Mouse (Mus musculus) thymus, postnatal 14 days (tissue): ENCODE data around the gene Rfc4.
"Not testable (repeated sequence)": the region's sequence is repeated elsewhere in the genome, so short reads cannot be mapped to it uniquely, and the experiment has no call there.

Source experiments
- DNase-seq: peaks from one replicate; pipeline ENCODE4 v3.0.0; 2021

The Rfc4 gene

DNA sequence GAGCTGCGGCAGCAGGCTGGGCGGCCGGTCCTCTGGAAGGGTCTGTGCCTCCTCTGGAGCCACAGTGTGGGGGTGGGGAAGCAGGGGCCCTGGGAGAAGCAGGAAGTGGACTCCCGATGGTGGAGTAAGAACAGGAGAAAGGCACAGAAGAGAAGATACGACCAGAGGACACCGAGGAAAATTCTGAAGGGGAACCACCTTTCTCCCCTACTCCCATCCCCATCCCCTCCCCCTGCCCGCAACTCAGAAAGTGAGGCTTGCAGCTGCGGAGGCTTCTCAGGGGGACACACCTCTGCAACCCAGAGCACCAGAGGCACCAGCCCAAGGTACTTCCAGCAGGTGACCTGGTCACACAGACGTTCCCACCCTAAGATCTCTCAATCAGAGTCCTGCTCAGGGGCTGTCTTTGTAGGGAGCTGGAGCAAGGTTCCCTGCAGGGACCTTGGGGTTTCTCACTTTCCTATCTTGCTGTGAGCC is 27.4 kb downstream of the Rfc4 start:
- peak; percentile 40 for DNase-seq

DNA sequence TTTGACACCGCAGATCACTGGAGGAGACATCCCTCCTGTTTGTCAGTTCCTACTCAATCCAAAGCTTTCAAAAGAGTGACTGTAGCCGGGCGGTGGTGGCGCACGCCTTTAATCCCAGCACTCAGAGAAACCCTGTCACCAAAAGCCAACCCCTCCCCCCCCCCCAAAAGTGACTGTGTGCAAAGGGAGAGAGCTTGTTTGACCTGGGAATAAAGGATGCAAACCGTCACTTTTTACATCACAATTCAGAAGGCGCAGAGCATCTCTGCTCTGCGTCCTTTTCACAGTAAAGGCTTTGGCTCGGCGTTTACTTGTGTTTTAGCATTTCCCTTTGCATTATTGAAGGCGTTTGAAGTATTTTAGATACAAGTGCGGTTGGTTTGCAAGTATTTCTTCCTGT is 27.9 kb downstream of the Rfc4 start:
- DNase-seq, result no peak

DNA sequence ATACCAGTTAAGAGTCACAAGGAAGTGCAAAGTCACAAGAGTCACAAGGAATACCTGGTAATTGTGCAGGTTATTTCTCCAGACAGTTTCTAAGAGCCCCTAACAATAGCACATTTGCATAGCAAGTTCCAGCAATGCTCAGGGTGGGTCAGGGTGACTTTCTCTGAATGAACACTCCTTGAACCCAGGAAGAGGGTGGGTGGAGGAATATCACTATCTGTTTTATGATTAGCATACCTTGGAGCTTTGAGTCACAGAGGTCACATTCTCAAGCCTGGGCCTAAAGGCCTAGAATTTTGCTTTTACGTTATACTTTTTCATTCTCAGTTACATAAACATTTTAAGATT is 29.5 kb downstream of the Rfc4 start:
- DNase-seq, result not testable (repeated sequence)

DNA sequence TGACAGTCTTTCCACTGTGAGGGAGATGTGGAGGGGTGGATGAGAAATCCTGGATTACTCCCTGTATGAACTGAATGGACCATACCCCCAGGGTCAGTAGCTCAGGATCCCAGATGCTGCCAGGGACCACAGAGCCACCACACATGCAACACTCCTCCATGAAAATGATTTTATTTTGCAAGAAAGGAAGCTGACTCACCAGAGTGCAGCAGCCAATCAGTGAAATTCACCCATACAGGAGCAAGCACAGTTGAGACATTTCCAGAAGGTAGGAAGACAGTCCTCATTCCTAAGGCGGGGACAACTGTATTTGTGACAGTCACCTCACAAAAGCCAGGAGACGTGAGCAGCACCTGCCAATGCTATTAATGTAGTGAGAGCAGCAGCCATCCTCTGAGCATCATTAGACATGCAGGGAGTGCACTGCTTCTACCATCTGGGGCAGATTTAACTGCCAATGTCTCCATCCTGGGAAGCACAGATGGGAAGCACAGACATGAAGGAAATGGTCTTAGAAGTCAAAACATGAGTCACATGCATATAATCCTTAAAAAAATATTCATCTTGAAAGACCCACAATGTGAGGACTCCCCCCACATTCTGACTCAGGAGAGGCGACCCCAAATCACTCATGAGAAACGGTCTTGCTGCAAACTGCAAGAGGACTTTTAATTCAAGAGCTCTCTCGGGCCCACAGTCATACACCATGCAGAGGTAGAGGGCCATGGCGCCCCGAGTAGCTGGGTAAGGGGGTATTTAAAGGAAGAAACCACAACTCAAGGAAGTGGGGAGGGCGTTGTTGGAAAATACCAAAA is 30.0 kb downstream of the Rfc4 start:
- DNase-seq, result not testable (repeated sequence)

DNA sequence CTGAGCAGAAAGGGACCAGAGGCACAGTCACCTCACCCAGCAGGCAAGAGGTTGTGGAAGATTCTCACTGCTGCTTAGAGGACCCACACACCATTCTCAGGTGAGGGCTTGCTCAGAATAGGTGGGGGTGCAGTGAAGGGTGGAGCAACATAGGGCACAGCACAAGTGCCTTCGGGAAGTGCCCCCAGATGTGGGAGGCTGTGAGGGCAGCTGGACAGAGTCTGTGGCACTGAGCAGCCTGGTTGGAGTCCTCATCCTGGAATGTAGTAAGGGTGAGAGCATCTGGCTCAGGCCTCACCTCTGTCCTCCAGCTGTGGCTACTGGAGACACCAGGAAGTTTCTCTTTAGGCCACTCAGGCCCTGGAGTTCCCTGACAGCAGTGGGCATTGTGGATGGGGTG is 30.7 kb downstream of the Rfc4 start:
- not testable (repeated sequence) for DNase-seq

DNA sequence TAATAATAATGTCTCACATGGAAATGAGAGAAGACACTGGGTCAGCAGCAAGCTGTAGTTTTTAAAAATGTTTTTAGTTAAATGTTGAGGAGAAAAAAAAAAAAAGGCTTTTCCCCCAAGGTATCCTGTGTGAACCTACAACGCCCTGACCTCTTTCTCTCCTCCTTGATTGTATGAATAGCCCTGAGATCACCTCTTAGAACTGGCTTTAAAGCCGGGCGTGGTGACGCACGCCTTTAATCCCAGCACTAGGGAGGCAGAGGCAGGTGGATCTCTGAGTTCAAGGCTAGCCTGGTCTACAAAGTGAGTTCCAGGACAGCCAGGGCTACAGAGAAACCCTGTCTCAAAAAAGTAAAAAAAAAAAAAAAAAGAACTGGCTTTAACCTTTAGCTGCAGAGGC is 32.0 kb downstream of the Rfc4 start:
- not testable (repeated sequence) for DNase-seq

DNA sequence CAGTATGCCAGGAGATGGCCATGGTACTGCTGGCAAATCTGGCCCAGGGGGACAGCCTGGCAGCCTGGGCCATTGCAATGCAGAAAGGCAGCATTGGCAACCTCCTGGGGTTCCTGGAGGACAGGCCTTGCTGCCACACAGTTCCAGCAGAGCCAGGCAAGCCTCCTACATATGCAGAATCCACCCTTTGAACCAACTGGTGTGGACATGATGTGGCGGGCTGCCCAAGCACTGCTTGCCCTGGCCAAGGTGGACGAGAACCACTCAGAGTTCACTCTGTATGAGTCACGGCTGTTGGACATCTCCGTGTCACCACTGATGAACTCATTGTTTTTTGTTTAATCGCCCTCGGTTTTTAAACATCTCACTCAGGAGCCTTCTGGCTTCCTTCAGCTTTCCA is 33.4 kb downstream of the Rfc4 start:
- no peak for DNase-seq

DNA sequence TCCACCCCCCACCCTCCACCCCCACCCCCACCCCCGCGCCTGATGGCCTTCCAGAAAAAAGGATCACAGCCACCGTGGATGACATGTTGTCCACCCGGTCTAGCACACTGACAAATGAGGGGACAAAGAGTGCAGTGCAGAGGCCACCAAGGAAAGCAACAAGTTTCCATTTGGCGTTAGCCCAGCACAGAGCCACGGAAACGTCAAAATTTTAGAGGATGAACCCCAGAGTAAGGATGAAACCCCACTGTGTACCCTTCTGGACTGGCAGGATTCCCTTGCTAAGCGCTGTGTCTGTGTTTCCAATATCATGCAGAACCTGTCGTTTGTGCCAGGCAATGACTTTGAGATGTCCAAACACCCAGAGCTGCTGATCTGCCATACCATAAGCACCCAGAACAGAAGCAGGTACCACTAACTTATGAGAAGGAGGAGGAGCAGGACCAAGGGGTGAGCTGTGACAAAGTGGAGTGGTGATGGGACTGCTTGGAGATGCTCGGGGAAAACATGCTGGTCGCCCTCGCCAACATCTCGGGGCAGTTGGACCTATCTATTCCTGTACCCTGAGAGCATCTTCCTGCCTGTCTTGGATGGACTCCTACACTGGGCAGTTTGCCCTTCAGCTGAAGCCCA is 34.1 kb downstream of the Rfc4 start:
- no peak for DNase-seq

DNA sequence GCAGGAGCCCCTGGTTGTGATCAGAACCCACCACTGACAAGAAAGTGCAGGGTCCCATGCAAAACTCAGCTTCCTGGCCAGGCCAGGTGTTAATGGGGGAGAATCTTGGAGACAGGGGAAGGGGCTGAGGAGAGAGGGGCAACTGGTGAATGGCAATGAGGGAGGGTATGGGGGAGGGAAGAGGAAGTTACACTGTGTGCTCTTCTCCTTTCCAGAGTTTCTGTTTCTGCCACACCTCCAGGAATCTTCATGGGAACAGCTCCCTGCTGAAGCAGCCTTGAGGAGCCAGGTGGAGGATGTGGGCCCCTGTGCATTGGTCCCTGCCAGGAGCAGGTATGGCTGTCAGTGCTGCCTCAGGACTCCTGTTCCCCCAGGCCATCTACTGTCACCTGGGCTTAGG is 36.2 kb downstream of the Rfc4 start:
- DNase-seq, result not testable (repeated sequence)

DNA sequence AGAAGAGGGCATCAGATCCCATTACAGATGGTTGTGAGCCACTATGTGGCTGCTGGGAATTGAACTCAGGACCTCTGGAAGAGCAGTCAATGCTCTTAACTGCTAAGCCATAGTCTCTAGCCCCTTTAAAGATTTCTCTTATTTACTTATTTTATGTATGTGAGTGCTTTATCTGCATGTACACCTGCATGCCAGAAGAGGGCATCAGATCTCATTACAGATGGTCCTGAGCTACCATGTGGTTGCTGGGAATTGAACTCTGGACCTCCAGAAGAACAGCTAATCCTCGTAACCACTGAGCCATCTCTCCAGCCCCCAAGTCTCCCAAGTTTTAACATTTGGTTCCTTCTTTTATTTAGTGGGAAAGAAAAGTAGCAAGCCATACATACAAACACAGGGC is 39.0 kb downstream of the Rfc4 start:
- not testable (repeated sequence) for DNase-seq

DNA sequence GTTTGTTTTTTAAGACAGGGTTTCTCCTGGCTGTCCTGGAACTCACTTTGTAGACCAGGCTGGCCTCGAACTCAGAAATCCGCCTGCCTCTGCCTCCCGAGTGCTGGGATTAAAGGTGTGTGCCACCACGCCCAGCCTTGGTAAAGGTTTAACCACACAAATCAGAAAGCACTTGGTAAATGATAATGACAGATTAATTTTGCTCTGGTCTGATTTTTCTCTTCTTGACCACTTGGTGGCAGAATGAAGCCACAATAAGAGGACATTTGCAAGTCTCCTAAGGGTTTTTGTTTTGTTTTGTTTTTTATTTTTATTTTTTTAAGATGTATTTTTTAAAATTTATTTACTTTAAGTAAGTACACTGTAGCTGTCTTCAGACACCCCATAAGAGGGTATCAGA is 39.8 kb downstream of the Rfc4 start:
- not testable (repeated sequence) for DNase-seq

DNA sequence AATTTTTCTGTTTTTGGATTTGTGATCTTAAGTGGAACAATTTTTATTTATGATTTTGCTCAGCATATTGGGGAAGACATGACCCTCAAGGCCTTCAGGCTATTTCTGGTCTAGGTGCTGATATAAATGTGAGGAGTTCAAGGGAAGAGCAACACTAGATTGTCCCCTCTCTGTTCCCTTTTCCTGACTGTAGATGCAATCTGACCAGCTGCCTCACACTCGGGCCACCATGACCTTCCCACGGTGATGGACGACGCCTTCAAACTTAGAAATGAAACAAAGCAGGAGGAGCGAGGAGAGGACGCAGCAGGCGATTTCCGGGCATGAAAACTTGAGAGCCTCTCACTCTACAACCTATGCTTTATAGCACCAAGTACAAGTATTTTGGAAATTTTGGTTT is 40.4 kb downstream of the Rfc4 start:
- not testable (repeated sequence) for DNase-seq

DNA sequence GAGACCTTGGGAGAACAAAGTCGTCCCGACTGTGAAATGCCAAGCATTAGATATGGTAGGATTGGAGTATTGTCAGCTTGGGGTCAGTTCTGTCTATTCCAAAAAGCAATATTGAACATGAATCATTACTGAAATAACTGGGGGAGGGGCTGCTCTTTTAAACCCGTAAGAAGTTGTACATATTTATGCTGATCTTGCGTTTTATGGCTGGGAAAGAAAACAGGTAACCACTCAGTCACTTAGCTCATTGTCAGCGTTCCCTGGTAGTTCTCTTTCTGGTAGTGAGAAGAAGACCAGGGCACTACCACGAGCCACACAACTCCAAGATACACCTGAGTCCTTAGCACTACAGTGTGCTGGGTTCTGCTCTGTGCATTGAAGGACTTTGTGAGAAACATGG is 50.0 kb downstream of the Rfc4 start:
- DNase-seq, result not testable (repeated sequence)
